Mouse (Mus musculus) lung, postnatal 14 days (tissue): ENCODE measurements around the gene Map7.

ENCODE experiments used
- DNase-seq: peaks from one replicate; pipeline ENCODE4 v3.0.0; 2021

Map7 gene

DNA sequence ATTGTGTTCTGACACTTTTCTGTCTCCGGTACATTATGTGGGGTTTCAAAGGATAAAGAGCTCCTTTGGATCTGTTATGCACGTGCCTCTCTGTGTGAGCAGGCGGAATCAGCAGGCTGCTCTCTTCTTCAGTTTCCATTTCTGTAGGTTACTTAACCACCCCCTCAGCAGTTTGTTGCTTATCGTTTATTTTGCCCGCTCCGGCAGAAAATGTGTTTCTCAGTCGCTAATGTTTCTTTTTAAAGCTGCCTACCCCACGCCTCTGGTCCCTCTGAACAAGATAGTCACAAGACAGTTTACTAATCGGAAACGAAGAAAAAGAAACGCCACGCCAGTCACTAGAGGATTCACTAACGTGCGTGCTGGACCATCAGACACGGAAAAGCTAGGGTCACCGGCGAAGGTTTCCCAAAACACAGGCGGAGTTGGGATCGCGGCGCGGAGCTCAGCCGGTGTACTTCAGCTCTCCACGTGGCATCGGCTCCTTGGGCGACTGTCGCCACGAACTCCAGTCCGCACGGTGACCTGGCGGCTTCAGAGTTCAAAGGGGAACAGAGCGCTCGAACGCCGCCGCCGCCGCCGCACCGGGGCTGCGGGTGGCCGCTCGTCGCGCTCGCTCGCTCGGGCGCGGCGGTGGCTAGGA, at the start of gene Map7:
Gene Map7, plus strand, starts transcription at position 342 of the 643 bp plus-strand sequence.
- DNase-seq, result no peak

DNA sequence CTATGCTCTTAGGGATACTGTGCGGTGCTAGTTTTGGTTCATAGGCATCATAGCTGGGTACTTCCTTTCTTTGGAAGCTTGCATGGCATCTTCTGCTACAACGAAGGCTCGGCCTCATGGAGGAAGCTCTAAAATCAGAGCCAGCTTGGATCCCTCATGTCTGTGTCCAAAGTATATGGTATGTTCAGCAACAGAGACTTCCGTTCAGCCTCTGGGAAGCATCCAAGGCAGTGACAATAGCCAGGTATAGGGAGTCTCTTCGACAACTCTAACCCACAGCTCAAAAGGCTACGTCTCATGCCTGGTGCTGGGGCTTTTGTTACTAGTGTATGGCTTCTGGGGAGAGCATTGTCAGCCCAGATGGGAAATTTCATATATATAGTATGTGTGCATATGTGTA, 46.8 kb upstream of the Map7 start:
- no peak for DNase-seq

DNA sequence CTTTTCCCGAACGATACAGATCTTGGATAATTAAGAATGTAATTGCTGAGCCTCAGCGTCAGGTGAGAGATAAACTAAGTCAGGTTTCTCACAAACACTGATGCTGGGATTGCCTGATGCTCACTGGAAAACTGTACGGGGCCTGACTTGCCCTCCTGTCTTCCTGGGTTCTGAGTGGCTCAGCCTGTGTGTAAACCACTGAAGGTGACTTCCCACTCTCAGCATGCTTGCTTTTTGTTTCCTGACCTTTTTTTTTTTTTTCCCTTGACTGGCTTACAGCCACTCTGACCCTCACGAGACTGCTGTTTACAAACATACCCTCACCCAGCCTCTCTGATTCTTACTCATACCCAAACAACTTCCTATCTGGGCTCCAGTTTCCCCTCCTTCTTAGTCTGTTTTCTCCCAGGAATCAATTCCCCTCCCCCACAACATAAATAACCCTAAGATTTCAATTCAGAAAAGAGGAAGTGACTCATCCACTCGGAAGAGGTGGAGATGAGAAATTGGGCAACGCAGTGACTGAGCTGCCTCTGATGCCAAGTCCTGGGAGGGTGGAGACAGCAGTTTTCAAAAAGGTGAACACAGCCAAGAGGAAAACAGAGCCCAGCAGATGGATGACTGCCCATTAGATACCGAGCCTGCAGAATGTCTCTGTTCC, 43.9 kb upstream of the Map7 start:
- peak; percentile 79 for DNase-seq

DNA sequence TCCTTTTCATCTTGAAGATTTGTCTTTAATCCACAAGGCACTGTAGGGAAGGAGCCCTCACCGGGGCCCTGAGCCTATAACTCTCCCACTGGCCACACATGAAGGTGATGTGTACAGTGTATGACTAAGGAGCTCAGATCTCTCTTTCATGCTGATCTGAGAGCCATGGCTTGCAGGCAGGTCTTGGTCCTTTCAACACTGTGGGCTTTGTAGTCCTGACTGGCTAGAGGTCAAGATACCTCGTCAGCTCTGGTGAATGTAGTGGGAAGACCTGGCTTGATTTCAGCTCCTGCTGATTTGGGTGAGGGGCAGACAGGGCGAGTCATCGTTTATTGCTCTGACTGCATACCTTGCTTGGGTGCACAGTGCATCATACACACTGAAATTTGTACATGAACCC, 42.7 kb upstream of the Map7 start:
- DNase-seq, result no peak

DNA sequence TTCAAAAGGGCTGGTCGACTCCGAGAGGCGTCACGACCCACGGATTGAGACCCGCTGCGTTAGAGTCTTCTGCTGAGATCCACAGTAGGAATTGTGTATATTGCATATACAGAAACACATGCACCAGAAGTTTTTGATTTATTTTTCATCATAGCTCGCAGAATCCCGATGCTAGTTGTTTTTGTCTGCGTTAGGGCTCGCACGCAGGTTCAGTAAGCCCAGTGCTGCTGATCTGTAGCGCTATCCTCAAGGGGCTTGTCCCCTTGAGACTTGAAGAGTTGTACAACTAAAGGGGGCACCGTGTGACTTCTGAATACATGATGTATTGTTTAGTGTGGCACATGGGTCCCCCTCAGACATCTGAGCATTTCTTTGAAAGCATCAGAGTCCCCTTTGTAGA, 41.2 kb upstream of the Map7 start:
- no peak for DNase-seq

DNA sequence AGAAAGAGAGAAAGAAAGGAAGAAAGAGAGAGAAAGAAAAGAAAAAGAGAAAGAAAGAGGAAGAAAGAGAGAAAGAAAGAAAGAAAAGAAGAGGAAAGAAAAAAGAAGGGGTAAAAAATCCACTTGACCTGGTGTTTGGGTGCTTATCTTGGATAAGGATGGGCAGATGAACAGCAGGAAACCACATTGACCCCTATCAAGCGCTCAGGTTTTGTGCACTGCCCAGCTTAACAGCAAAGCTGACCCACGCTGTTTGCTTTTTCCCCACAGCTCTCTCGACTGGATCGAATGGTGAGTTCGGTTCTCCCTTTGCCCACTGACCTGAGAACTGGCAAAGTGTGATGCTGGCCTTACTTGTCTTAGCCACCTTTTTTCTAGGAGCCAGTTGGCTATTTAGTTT, 36.8 kb upstream of the Map7 start:
- no peak for DNase-seq

DNA sequence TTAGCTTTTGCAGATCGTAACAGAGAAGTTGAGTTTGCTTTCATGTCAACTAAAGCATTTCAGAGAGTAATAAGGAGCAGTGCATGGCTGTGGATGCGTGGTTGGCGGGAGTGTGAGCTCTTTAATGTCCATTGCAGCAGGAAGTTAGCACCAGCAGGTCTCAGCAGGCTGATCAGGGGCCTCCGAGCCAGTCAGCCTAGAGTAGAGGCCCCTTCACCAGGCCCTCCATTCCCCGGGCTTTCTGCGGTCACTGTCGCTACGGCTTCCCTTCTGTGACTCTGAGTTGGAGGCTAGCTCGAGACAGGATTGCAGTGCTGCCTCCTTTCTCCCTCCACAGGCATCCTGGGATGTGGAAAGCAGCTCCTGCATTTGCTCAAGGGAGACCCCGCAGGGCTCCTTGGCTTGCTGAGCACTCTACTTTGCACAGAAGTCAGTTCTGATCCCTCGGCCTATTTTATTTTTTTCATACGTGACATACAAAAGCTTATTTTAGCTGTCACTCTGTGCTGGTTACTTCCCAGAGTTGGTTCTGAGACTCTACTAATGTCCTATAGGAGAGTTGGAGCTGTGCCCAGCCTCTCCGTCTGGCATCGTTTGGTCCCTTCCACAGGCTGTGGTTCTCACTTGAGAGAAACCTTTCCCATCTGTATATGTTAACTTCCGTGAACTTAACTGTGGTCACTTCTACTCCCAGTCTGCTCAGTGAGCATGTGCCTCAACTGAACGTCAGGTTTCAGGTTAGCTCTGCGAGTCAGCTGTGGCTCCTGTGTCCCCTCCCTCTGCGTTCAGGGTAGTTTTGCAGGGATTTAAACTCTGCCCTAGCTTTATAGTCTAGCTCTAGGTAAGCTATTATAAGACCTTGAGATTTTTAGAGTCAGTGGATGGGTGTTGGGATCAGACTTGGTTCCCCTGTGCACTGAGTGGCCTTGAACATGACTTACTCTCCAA, 36.0 kb upstream of the Map7 start:
- DNase-seq, result no peak

DNA sequence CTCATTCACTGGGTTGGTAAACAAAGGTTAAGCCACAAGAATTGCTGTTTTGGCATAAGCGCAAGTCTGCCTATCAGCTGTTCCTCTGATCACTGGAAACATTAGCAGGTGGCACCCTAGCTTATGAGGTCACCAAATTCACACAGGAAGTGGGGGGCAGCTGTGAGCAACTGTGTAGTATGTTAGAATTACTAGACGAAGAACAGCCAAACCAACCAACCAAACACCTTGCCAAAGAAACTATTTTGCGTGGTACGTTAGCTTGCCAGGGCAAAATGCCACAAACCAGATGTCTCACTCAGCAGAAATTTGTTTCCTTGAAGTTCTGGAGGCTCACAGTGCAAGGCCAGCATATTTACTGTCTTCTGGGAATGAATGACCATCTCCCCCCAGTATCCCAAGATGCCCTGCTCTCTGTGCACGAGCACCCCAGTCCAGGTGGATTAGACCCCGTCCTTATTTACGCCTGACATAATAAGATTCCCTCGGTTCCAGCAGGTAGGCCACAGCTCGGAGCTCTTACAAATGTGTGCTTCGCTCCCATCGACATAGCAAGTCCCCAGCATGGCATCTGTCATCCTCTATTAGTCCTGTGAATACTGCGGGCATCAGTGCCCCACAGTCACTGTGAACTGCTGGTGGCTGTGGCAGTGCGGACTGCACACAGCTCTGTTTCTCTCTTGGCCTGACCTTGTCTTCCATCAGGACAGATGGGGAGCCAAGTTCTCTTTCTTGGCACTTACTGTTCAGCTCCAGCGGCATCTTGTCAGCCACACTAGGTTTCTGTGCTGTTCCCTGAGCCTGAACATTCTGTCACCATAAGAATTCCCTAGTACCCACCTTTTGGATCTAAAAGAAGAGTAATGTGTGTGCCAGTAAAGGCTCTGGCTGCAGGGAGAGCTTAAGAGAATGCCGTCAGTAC, 28.5 kb upstream of the Map7 start:
- peak; percentile 36 for DNase-seq

DNA sequence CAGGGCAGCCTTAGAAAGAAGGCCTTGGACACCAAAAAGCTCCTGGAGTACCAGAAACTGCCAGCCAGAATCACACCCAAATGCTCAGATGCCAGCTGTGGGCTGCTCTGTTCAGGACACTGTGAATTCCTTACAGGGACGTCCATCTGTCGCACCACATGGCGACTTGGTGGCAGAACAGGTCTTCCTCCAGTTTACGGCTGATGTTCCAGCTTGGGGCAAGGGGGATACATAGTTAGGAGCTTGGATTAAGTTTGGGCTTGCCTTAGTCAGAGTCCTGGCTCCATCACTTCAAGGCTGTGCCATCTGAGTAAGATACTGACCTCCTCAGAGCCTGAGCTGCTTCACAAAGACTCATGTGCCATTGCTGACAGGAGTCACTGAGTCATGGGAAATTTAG, 26.3 kb upstream of the Map7 start:
- no peak for DNase-seq

DNA sequence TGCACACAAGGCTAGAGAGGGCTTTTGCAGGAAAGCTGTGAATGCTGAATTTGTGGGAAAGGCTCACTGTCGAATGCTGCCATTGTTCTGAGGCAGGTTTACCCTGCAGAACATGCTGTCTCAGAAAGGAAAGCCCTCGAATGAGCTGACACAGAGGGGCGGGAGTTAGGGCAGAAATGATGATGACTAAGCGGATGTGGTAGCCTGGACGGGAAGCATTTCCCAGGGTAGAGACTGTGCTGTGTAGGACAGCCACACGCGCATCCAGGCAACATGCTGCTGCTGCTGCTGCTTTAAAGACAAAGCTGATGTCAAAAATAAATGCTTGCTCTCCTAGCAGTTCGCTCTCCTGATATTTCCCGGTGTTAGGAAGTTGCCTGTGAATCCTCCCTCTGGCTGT, 24.9 kb upstream of the Map7 start:
- DNase-seq, result peak; percentile 30

DNA sequence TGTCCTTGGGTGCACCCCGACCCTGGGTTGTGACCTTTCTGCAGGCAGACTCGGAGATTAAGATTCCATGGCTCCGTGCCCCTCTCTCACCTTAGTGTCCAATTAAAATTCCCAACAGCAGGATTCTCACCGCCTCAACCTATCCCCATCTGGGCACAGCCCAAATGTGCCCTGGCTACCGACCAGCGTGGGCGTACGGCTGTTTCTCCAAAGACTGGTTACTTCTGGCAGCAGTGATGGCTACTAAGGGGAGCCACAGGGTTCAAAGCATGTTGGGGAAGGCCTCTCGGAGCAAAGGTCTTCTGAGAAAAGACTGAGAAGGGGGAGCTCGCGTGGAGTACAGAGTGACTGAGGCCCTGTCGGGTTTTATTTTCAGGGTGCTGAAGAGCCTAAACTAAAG, 23.7 kb upstream of the Map7 start:
- DNase-seq, result no peak

DNA sequence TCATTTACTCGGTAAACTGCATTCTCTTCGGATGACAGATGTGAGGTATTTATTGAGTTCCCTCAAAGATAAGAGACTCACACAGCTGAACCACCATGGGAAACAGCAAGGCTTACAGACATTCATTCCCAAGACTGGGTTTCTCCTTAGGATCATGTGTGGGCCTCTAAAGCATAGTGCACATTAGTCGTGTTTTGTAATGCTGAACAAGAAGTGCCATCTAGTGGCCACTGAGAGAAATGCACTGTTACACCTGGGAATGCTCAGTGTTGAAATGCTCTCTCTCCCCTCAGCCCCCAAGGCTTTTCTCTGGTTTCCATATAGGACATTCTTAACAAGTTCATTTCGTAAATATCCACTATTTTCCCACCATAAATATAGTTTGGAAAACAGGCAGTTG, 23.0 kb upstream of the Map7 start:
- peak; percentile 74 for DNase-seq

DNA sequence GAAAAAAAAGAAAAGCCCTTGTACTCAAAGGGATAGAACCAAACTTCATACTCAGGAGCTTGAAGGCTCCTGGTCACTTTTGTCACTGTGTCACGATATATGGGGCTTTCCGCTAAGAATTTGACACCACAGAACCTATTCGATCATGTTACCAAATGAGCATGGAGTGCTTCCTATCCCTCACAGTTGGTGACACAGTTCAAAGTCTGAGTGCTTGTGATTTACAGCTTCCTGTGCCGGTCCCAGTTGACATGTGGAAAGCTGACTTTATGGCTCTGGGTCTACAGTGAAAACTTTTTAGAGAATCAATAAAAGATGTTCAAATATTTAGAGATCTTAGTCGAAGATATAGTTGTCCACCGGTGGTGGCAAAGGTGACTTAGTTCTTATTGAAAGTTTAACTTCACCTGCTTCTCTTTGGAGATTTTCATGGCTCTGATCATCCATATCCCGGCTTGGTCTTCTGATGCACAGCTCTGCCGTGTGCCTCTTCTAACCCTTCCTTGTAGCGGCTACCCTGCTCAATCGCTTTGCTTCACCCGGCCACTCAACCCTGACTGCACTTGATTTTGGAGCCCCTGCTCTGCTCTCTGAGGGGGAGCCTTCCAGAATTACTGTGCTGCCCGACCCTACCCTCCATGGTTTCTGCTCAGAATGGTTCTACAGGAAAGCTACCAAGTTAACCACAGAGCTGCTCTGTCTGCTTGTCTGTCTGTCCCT, 15.2 kb upstream of the Map7 start:
- DNase-seq, result no peak

DNA sequence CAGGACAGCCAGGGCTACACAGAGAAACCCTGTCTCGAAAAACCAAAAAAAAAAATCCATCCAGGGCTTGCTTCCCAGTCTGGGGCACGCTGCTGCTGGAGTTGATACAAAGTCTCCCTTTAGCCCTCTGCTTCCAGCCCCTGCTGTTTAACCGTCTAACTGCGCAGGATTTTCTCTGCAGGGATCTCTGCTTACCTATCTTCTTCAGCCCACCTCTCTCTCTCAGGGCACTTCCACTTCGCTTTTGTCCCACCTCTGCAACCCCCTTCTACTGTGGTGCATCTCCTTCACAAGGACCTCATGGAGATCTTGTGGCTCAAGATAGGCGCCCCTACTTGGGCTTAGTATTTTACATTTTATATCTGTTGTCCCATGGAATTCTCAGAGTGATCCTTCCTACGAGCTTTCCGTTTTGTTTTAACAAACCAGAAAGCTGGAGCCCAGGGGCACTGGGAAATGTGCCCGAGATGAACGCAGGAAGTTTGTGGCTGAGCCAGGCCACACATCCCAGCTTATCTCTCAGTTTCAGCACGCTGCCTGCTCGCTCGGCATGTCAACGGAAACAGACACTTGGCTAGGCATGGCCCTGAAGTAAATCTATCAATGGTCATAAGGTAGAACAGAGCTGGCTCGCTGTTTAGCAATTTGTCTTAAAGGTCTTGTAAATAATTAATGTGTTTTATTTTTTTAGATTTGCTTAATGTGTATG, 12.8 kb upstream of the Map7 start:
- peak; percentile 36 for DNase-seq

DNA sequence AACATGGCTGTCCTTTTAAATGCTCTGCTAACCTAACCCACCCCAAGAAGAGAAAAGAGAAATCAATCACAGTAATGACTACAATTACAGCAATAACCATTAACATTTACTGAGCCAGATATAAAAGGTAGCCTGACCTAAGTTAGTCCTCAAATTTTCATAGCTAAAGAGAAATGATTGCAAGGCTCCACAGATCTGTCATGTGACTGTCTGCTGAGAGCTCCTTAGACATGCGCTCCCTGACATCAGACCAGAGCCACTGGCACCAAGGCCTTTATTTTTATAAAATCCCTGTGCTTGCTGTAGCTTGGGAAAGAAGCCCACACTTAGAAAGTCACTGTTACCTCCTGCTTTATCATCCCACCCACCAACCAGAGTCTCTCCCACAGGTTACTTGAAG, 11.8 kb upstream of the Map7 start:
- DNase-seq, result no peak

DNA sequence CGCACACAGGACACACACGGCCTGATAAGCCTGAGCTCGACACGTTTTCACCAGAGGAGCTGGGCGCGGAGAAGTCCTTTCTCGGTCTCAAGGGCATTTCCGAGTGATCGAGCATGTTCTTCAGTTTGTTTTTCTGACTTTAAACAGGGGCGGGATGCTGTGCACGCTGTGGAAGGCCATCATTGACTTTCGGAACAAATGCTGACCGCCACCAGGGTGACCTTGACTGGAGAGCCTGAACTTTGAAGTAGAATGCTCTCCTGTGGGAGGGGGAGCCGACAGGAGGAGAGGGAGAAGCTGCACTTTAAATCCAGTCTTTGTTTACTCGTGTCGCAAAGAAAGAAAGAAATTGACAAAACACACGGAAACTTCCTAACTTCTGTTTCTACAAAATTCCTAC, 6.9 kb upstream of the Map7 start:
- no peak for DNase-seq

DNA sequence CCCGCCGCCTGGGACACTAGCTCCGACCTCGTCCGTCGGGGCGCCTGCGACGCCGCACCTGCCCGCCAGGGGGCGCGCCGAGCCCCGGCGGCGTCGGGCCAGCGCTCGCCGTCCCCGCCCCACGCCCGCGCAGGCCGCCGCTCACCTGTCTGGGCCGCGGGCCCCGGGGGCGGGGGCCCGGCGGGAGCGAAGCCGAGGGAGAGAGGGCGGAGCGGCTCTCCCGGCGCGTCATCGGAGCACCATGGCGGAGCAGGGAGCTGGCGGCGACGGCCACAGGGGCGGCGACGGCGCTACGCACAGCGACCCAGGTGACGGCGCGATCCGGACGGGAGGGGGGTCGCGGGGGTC, 476 bp downstream of the Map7 start:
- peak; percentile 70 for DNase-seq

DNA sequence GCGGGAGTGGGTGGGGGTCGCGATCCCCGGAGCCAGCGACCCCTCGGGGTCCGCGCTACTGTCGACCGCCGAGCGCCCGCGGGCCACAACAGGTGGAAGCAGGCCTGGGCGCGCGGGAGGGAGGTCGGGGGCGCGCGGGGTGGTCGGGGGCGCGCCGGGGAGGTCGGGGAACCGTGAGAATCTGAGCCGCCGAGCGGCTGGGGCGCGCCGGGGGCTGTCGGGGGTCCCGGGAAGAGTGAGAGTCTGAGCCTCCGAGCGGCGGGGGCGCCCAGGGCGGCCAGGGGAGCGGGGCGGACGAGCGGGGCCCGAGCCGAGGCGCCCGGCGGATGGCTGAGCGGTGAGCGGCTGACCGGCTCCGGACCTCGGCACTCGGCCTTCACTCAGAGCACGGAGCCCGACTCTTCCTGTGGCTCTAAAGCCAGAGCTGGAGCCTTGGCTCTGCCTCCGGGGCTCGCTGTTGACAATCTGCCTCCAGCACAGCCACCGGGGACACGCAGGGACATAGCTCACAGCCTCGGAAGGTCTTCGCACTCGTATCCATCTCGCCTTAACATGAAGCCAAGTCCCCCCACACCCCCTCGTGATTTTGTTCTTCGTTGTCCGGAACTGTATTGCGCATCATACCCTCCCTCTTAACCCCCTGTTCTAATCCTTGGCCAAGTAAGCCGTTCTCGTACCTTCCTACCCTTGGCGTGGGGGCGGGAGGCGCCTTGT, 1.0 kb downstream of the Map7 start:
- peak; percentile 43 for DNase-seq

DNA sequence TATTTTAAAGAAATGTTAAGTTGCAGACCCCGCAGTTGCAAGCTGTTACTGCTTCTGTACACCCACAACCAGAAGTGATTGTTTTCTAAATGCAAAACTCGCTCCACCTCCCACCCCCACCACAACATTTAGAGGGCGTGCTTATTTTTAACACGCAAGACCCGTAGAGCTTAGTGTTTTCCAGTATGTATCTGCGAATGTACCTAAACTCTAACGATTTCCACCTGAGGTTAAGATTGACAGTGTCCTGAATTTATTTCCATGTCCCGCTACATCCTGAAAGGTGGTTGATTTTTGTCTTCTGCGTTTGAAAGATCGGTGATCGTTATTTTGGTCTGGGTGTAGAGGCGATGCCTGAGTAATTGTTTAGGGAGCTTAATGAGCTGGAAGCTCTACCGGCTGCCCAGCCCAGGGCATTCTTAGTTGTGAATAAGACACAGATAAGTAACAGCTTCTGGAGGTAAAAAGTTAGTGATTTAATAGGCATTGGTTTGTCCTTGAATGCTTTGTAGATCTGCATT, 1.6 kb downstream of the Map7 start:
- no peak for DNase-seq

DNA sequence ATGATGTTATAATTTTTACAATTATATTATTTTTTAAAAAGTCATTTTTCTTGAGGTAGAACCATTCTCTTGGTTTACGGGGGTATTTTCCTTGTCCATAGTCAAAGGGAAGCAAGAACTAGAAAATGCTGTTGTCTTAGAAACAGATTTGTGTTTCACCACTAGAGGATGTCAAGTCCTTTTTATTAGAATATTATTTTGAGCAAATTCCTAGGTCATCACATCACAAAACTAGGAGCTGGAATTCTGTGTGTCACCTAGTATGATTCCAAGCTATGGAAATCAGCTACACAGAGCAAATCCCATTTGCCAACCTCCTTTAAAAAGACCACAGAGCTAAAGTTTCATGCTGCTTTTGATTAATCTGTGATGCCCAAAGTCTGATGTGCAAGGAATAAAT, 3.9 kb downstream of the Map7 start:
- no peak for DNase-seq

DNA sequence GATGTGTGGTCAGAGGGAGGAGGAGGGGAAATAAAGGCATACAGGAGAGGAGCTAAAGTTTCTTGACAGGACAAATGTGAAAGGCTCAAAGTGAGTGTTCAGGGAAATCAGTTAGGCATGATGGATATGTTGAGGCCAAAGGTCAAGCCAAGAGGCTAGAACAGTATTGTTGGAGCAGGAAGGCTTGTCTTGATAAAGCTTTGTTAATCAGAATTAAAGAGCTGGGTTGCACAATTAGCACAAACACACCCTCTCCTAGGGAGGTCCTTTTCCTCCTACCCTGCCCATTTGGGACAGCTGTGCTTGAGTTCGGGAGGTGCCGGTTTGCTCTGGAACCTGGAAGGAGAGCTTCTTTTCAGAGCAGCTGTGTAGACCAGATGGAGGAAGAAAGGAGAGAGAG, 5.2 kb downstream of the Map7 start:
- DNase-seq, result no peak
